In genomic region chr1:42745047-42745446, GRCm38 (mm10) we compare ENCODE assay signal across 26 mouse cellular contexts. TPM values are rescaled to one million over a fixed set of nuclear protein-coding genes. Genes with fewer than 3 reads are reported as not detected.
DNase-seq lines count a peak whose midpoint lies in the region; ATAC-seq lines count a peak whose summit lies in the region.
"Had no signal": no experiment of that assay in that cellular context is flagged by ENCODE, and none has a peak within 500 bp of the region (broad histone marks: within the 10 kb centered on the region; RNA-seq: fewer than 3 reads in every experiment).

No protein-coding gene starts in this region.

- no peak overlapping the region for H3K4me2 ChIP-seq in kidney, embryonic 15.5 days
- H3K4me2 ChIP-seq in embryonic facial prominence, embryonic 14.5 days (ENCODE audit: low read depth, low read length): no peak overlapping the region
- H3K4me2 ChIP-seq: forebrain, embryonic 12.5 days; forebrain, embryonic 15.5 days; heart, embryonic 13.5 days; hindbrain, embryonic 12.5 days; hindbrain, embryonic 15.5 days had no signal

- H3K9ac ChIP-seq in kidney, embryonic 15.5 days: no peak overlapping the region
- no peak overlapping the region for H3K9ac ChIP-seq in embryonic facial prominence, embryonic 14.5 days (ENCODE audit: low read depth, low read length)
- H3K9ac ChIP-seq: forebrain, embryonic 12.5 days; forebrain, embryonic 15.5 days; heart, embryonic 13.5 days; hindbrain, embryonic 12.5 days; hindbrain, embryonic 15.5 days had no signal

- ATAC-seq in kidney, embryonic 15.5 days (replicated peaks; ENCODE audit: low FRiP score): no peak
- no peak for ATAC-seq in embryonic facial prominence, embryonic 14.5 days (ENCODE audit: low read depth)
- ATAC-seq in megakaryocyte progenitor cell, adult 5-6 weeks (replicated peaks; ENCODE audit: poor library complexity): peak; percentile 58
- ATAC-seq: activated CD4-positive, CD25-positive, alpha-beta regulatory T cell, adult 4 months; forebrain, embryonic 15.5 days had no signal

- H3K27me3 ChIP-seq in kidney, embryonic 15.5 days: no peaks in the 10 kb centered on the region
- no peaks in the 10 kb centered on the region for H3K27me3 ChIP-seq in embryonic facial prominence, embryonic 14.5 days (replicated peaks; ENCODE audit: control insufficient read depth, insufficient read depth, low read length)
- H3K27me3 ChIP-seq: forebrain, embryonic 12.5 days; forebrain, embryonic 15.5 days; heart, embryonic 13.5 days; hindbrain, embryonic 12.5 days; hindbrain, embryonic 15.5 days had no signal

- no peaks in the 10 kb centered on the region for H3K9me3 ChIP-seq in kidney, embryonic 15.5 days (replicated peaks)
- H3K9me3 ChIP-seq in embryonic facial prominence, embryonic 14.5 days (ENCODE audit: control insufficient read depth, low read length): no peaks in the 10 kb centered on the region
- H3K9me3 ChIP-seq: forebrain, embryonic 12.5 days; forebrain, embryonic 15.5 days; heart, embryonic 10.5 days; heart, embryonic 13.5 days; hindbrain, embryonic 12.5 days; hindbrain, embryonic 15.5 days had no signal

- no peaks in the 10 kb centered on the region for H3K36me3 ChIP-seq in kidney, embryonic 15.5 days
- no peaks in the 10 kb centered on the region for H3K36me3 ChIP-seq in embryonic facial prominence, embryonic 14.5 days (ENCODE audit: control insufficient read depth, insufficient read depth, low read length)
- H3K36me3 ChIP-seq: forebrain, embryonic 12.5 days; forebrain, embryonic 15.5 days; heart, embryonic 10.5 days; heart, embryonic 13.5 days; hindbrain, embryonic 12.5 days; hindbrain, embryonic 15.5 days had no signal

- no peak overlapping the region for H3K4me3 ChIP-seq in kidney, embryonic 15.5 days (replicated peaks)
- no peak overlapping the region for H3K4me3 ChIP-seq in embryonic facial prominence, embryonic 14.5 days (ENCODE audit: low read depth, low read length)
- H3K4me3 ChIP-seq: erythroblast, embryonic 14.5 days; forebrain, embryonic 12.5 days; forebrain, embryonic 15.5 days; heart, adult 2 months; heart, embryonic 10.5 days; heart, embryonic 13.5 days; hindbrain, embryonic 12.5 days; hindbrain, embryonic 15.5 days had no signal

- WGBS in kidney, embryonic 15.5 days: 82% methylated on average over 3 of the region's 3 CpGs
- WGBS in embryonic facial prominence, embryonic 14.5 days: 56% methylated on average over 3 of the region's 3 CpGs

- 0 out of 2 replicates have a peak, but pooled peaks cover 2% of the 10 kb centered on the region for H3K4me1 ChIP-seq in kidney, embryonic 15.5 days
- H3K4me1 ChIP-seq in embryonic facial prominence, embryonic 14.5 days (ENCODE audit: control insufficient read depth, insufficient read depth, low read length): no peaks in the 10 kb centered on the region
- H3K4me1 ChIP-seq: heart, embryonic 10.5 days; heart, embryonic 13.5 days had no signal

- H3K27ac ChIP-seq in kidney, embryonic 15.5 days: no peak overlapping the region
- no peak overlapping the region for H3K27ac ChIP-seq in embryonic facial prominence, embryonic 14.5 days (replicated peaks; ENCODE audit: low read depth, low read length)
- H3K27ac ChIP-seq: forebrain, embryonic 12.5 days; forebrain, embryonic 15.5 days; heart, adult 2 months; heart, embryonic 10.5 days; heart, embryonic 13.5 days; hindbrain, embryonic 12.5 days; hindbrain, embryonic 15.5 days had no signal

- peak; percentile 40 for DNase-seq in kidney, adult 9 months
- DNase-seq in embryonic facial prominence, embryonic 14.5 days (ENCODE audit: low spot score): peak; percentile 19
- no peak for DNase-seq in left cerebral cortex, postnatal 10 days (ENCODE audit: extremely low spot score in 1 of 2, low spot score in 2 of 2)
- no peak for DNase-seq in adrenal gland, postnatal 10 days
- DNase-seq: adrenal gland, postnatal 14 days; cerebellum, adult 11 months; cerebellum, adult 2 months; cerebellum, adult 9-11 months; cerebellum, postnatal 25 days; embryo, embryonic 11 days; gastrocnemius, postnatal 25 days; heart, adult 2 months; heart, postnatal 14 days; heart, postnatal 4 days had no signal

- intact Hi-C loops in left cerebral cortex, postnatal 10 days (cut with DNase I): no loop called here

RNA-seq across cellular contexts. Expression of gene Pou3f3, which starts 49.5 kb away (rescaled TPM):
- polyA plus RNA-seq in kidney, embryonic 15.5 days (2015; fragmentation: Nextera tagmentation; extraction: Ambion mirVana): 8.9 and 9.2 TPM in 2 replicates
- 2.9 and 3.4 TPM in 2 replicates for polyA plus RNA-seq in embryonic facial prominence, embryonic 14.5 days (2014; fragmentation: Nextera tagmentation; extraction: Ambion mirVana)
- total RNA-seq in megakaryocyte progenitor cell, adult 5-6 weeks (2015): not detected in 2 replicates
- total RNA-seq in megakaryocyte progenitor cell, adult 5-6 weeks (2017): not detected in 2 replicates
- 10 to 100 TPM; 57.3 to 66.7 TPM for total RNA-seq in left cerebral cortex, postnatal 10 days (2021)
- total RNA-seq in adrenal gland, postnatal 10 days (2021): under 1 TPM; 0.03 TPM
- total RNA-seq: adrenal gland, adult 18-20 months; gastrocnemius, postnatal 25 days; heart, adult 2 months; heart, postnatal 14 days had no signal
- polyA plus RNA-seq: erythroblast, embryonic 14.5 days; heart, adult 2 months; heart, embryonic 16.5 days had no signal

Comparison
In these comparisons a context has a peak if more than half of its experiments do, and no peak if none do; other contexts are left out.
1. DNase-seq: peak in kidney, adult 9 months (single experiment) and embryonic facial prominence, embryonic 14.5 days (single experiment); none in left cerebral cortex, postnatal 10 days (0 of 2) and adrenal gland, postnatal 10 days (single experiment).
2. RNA of gene Pou3f3, which starts 49.5 kb away (total RNA-seq): 57.3 to 66.7 TPM in left cerebral cortex, postnatal 10 days; 0.03 TPM in adrenal gland, postnatal 10 days and not detected in megakaryocyte progenitor cell, adult 5-6 weeks; every median in the first group is over 10 times any median in the second.